Mouse (Mus musculus): ENCODE results near the gene Prkn.

- TF ChIP-seq CTCF (IDR thresholded peaks at IDR 0.05; ENCODE audit: borderline replicate concordance, insufficient read depth, low read length) (no peak), POLR2A (IDR thresholded peaks at IDR 0.05; ENCODE audit: low read depth, low read length) (no peak)
Observed at GRCm38 (mm10) chr17:11724135-11724534, 884.0 kb downstream of the Prkn start.
